Mouse (Mus musculus) CD8-positive naive resting alpha-beta T cell, adult 2 months (primary cell): ENCODE results near the gene Slc25a44.
"Not testable (repeated sequence)": the region's sequence is repeated elsewhere in the genome, so short reads cannot be mapped to it uniquely, and the experiment has no call there.

Experiments
- DNase-seq, 2 experiments: peaks; one replicate each; pipeline ENCODE4 v3.0.0; 2022; ENCODE audit warnings: low read depth in 2 of 2, low spot score in 2 of 2

Slc25a44 gene

GRCm38 (mm10) chr3:88368511-88368910 is 56.4 kb downstream of the Slc25a44 start:
- not testable (repeated sequence) for DNase-seq

- not testable (repeated sequence) for DNase-seq
These were observed 57.4 kb downstream of the Slc25a44 start for GRCm38 (mm10) chr3:88367517-88367916.

- peak; percentile 16 to 31 for DNase-seq
These were observed 58.0 kb downstream of the Slc25a44 start for GRCm38 (mm10) chr3:88366830-88367428.

GRCm38 (mm10) chr3:88365705-88366361 is 59.1 kb downstream of the Slc25a44 start:
- DNase-seq, result no peak

GRCm38 (mm10) chr3:88364337-88364736 is 60.6 kb downstream of the Slc25a44 start, which contains the start of gene Paqr6:
Gene Paqr6 (plus strand): TSS chr3:88364584.
- no peak for DNase-seq

- no peak for DNase-seq
These were observed 61.2 kb downstream of the Slc25a44 start for GRCm38 (mm10) chr3:88363700-88364099.

- no peak for DNase-seq
These were observed 63.2 kb downstream of the Slc25a44 start for GRCm38 (mm10) chr3:88361612-88362313.

- DNase-seq, result no peak
These were observed 63.8 kb downstream of the Slc25a44 start for GRCm38 (mm10) chr3:88361096-88361495.
